Mouse (Mus musculus): ENCODE measurements around the gene Cdr2. TPM values are rescaled to one million over a fixed set of nuclear protein-coding genes. Genes with fewer than 3 reads are reported as not detected.

Gene Cdr2
- 48.6 TPM for polyA plus RNA-seq (2015; fragmentation: Illumina TruSeq; extraction: RNeasy Lipid Tissue Mini Kit (QIAGEN cat#74804); ENCODE audit: insufficient read depth, low replicate concordance)

GRCm38 (mm10) chr7:120982200-120982841 lies at the start of gene Cdr2, which contains the start of gene Mfsd13b:
TSS of gene Cdr2 (minus strand) at chr7:120982312.
TSS of gene Mfsd13b (plus strand) at chr7:120982509.

GRCm38 (mm10) chr7:120917592-120918461 lies 64.3 kb downstream of the Cdr2 start, which contains the start of gene Polr3e:
TSS of gene Polr3e (plus strand) at chr7:120917744.

Other genes starting within 250 kb of the Cdr2 start
- gene Vwa3a, start 243.0 kb downstream of the Cdr2 start, polyA plus RNA-seq (2015; fragmentation: Illumina TruSeq; extraction: RNeasy Lipid Tissue Mini Kit (QIAGEN cat#74804); ENCODE audit: insufficient read depth, low replicate concordance) = 0.23 TPM
- not detected for gene Gm5737, start 169.9 kb downstream of the Cdr2 start, polyA plus RNA-seq (2015; fragmentation: Illumina TruSeq; extraction: RNeasy Lipid Tissue Mini Kit (QIAGEN cat#74804); ENCODE audit: insufficient read depth, low replicate concordance)
- 13.0 TPM for gene Eef2k, start 139.5 kb downstream of the Cdr2 start, polyA plus RNA-seq (2015; fragmentation: Illumina TruSeq; extraction: RNeasy Lipid Tissue Mini Kit (QIAGEN cat#74804); ENCODE audit: insufficient read depth, low replicate concordance)
- gene Polr3e, start 64.6 kb downstream of the Cdr2 start, polyA plus RNA-seq (2015; fragmentation: Illumina TruSeq; extraction: RNeasy Lipid Tissue Mini Kit (QIAGEN cat#74804); ENCODE audit: insufficient read depth, low replicate concordance) = 18.9 TPM
- gene Mfsd13b, start 197 bp upstream of the Cdr2 start, polyA plus RNA-seq (2015; fragmentation: Illumina TruSeq; extraction: RNeasy Lipid Tissue Mini Kit (QIAGEN cat#74804); ENCODE audit: insufficient read depth, low replicate concordance) = 0.18 TPM
- gene Mettl9, start 52.1 kb upstream of the Cdr2 start, polyA plus RNA-seq (2015; fragmentation: Illumina TruSeq; extraction: RNeasy Lipid Tissue Mini Kit (QIAGEN cat#74804); ENCODE audit: insufficient read depth, low replicate concordance) = 58.9 TPM
- 65.3 TPM for gene Igsf6, start 92.3 kb upstream of the Cdr2 start, polyA plus RNA-seq (2015; fragmentation: Illumina TruSeq; extraction: RNeasy Lipid Tissue Mini Kit (QIAGEN cat#74804); ENCODE audit: insufficient read depth, low replicate concordance)
- 0.21 TPM for gene Otoa, start 99.3 kb upstream of the Cdr2 start, polyA plus RNA-seq (2015; fragmentation: Illumina TruSeq; extraction: RNeasy Lipid Tissue Mini Kit (QIAGEN cat#74804); ENCODE audit: insufficient read depth, low replicate concordance)

All from spleen, adult 10 weeks (tissue).